Mouse (Mus musculus): ENCODE data around the gene Zfp991.
"Not testable (repeated sequence)": the region's sequence is repeated elsewhere in the genome, so short reads cannot be mapped to it uniquely, and the experiment has no call there.

The Zfp991 gene

GRCm38 (mm10) chr4:147181969-147182705 is 50.3 kb downstream of the Zfp991 start:
- DNase-seq (ENCODE audit: low read depth, low spot score): not testable (repeated sequence)

GRCm38 (mm10) chr4:147186824-147187223 is 55.0 kb downstream of the Zfp991 start:
- not testable (repeated sequence) for DNase-seq (ENCODE audit: low read depth, low spot score)

DNA sequence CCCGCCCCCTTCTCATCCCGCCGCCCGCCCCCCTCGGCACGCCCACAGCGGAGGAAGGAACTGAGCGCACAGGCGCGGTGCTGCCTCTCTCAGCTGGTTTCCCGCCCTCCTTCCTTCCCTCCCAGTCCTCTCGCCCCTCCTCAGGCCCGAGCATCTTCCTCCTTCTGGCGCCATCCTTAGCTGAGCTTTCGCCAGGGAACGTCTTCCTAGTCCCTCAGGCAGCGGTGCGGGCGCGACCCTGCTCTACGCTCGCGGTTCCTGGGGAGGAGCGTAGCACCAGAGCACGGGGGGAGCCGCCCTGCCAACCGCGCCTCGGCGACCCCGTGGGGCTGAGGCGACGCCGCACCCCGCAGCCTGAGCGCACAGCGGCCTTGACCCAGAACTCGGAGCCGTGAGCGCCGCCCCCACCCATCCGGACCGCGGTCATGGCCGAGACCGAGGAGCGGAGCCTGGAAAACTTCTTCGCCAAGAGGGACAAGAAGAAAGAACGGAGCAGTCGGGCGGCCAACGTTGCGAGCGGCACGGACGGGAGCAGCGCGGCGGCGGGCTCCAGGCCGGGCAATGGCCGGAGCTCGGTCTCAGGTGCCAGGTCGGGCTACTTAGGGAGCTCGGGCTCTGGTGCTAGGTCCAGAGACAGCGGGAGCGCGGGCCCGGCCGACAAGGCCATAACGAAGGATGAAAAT is 55.6 kb downstream of the Zfp991 start:
- not testable (repeated sequence) for DNase-seq (ENCODE audit: low read depth, low spot score)

GRCm38 (mm10) chr4:147195186-147195585 is 63.3 kb downstream of the Zfp991 start:
- DNase-seq (ENCODE audit: low read depth, low spot score): not testable (repeated sequence)

GRCm38 (mm10) chr4:147197210-147197609 is 65.4 kb downstream of the Zfp991 start:
- not testable (repeated sequence) for DNase-seq (ENCODE audit: low read depth, low spot score)

- not testable (repeated sequence) for DNase-seq (ENCODE audit: low read depth, low spot score)
These were observed 67.4 kb downstream of the Zfp991 start for GRCm38 (mm10) chr4:147199055-147199750.

DNA sequence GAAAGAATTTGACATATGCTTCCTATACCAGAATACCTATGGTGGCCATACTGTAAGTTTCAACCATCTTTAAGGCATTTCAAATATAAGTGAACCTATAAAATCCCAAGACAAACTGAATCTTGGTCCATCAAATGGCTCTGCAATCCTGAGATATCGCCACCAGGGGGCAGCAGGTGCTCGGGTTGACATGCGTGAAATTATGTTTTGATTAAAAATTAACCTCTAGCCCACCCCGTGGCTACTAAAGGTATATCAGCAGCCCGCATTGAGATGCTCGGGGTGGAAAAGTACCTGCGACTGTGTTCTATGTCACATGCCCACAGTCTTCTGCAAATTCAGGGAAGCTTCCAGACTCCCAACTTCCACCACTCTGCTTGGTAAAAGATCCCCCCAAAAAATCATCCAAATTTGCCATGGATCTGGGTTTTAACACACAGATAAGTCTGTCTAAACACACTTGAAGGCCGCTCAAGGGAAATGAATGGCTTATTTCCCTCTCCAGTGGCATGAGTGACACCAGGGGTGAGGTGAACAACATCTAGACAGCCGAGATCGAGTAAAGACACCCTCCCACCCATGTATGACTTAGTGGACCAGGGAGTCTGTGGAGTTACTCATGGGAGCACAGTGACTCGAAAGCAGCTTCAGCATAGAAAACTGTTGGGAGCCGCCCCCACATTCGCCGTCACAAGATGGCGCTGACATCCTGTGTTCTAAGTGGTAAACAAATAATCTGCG is 70.3 kb downstream of the Zfp991 start:
- DNase-seq (ENCODE audit: low read depth, low spot score): not testable (repeated sequence)

- not testable (repeated sequence) for DNase-seq (ENCODE audit: low read depth, low spot score)
These were observed 80.5 kb downstream of the Zfp991 start for GRCm38 (mm10) chr4:147212182-147212928.

DNA sequence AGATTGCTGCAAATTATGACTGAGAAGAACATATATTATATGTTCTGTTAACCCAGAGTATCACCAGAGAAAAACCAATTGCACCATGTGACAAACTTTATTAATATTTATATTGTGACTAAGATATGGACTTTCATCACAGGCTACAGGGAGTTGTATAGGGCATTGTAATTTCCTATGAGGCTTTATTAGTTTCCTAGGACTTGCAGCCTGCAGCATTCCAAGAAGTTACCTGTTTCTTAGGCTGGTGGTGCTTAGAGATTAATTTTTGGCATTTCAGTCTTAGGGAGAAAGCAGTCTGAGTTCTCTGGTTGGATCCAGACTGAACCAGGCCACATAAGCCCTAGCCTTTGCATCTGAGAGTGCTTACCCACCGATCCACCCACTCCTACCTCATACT is 82.4 kb downstream of the Zfp991 start:
- not testable (repeated sequence) for DNase-seq (ENCODE audit: low read depth, low spot score)

DNA sequence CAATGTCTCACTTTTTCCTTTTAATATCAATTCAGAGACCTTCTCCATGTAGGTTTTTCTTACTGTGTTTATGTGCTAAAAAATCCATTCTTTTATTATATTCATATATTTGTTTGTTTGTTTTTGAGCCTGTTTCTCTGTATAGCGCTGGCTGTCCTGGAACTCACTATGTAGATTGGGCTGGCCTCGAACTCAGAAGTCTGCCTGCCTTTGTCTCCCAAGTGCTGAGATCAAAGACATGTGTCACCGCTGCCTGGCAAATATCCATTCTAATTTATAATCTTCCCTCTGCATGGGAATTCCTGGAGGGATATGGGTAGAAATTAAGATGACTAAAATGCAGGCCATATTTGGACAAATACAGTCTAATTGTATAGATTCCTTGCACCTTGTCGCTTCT is 85.8 kb downstream of the Zfp991 start:
- not testable (repeated sequence) for DNase-seq (ENCODE audit: low read depth, low spot score)

DNA sequence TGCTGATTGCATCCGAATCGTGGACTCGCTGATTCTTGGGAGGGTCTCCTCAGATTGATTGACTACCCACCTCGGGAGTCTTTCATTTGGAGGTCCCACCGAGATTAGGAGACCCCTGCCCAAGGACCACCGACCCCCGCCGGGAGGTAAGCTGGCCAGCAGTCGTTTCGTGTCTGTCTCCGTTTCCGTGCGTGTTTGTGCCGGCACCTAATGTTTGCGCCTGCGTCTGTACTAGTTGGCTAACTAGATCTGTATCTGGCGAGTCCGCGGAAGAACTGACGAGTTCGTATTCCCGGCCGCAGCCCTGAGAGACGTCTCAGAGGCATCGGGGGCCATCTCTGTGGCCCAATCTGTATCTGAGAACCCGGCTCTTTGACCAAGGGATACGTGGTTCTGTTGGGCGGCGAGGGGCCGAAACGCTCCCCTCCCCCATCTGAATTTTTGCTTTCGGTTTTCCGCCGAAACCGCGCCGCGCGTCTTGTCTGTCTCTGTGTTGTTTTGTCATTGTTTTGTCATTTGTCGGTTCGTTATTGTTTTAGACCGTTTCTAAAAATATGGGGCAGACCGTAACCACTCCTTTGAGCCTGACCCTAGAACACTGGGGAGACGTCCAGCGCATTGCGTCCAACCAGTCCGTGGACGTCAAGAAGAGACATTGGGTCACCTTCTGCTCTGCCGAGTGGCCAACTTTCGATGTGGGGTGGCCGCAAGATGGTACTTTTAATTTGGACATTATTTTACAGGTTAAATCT is 87.7 kb downstream of the Zfp991 start:
- not testable (repeated sequence) for DNase-seq (ENCODE audit: low read depth, low spot score)

DNA sequence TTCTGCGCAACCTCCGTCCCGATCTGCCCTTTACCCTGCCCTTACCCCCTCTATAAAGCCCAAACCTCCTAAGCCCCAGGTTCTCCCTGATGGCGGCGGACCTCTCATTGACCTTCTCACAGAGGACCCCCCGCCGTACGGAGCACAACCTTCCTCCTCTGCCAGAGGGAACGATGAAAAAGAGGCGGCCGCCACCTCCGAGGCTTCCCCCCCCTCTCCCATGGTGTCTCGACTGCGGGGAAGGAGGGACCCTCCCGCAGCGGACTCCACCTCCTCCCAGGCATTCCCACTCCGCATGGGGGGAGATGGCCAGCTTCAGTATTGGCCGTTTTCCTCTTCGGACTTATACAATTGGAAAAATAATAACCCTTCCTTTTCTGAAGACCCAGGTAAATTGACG is 88.4 kb downstream of the Zfp991 start:
- not testable (repeated sequence) for DNase-seq (ENCODE audit: low read depth, low spot score)

DNA sequence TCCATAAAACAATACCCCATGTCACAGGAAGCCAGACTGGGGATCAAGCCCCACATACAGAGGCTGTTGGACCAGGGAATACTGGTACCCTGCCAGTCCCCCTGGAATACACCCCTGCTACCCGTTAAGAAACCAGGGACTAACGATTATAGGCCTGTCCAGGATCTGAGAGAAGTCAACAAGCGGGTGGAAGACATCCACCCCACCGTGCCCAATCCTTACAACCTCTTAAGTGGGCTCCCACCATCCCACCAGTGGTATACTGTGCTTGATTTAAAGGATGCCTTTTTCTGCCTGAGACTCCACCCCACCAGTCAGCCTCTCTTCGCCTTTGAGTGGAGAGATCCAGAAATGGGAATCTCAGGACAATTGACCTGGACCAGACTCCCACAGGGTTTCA is 90.2 kb downstream of the Zfp991 start:
- not testable (repeated sequence) for DNase-seq (ENCODE audit: low read depth, low spot score)

DNA sequence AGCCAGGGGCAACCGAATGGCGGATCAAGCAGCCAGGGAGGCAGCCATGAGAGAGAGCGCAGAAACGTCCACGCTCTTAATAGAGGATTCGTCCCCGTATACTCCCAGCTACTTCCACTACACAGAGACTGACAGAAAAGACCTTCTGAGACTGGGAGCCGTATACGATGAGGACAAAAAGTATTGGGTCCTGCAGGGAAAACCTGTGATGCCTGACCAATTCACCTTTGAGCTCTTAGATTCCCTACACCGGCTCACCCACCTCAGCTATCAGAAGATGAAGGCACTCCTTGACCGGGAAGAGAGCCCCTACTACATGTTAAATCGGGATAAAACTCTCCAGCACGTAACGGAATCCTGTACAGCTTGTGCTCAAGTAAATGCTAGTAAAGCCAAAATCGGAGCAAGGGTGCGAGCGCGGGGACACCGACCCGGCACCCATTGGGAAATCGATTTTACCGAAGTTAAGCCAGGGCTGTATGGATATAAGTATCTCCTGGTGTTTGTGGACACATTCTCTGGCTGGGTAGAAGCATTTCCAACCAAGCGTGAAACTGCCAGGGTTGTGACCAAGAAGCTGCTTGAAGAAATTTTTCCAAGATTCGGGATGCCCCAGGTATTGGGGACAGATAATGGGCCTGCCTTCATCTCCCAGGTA is 92.1 kb downstream of the Zfp991 start:
- not testable (repeated sequence) for DNase-seq (ENCODE audit: low read depth, low spot score)

GRCm38 (mm10) chr4:147225616-147226015 is 93.8 kb downstream of the Zfp991 start:
- DNase-seq (ENCODE audit: low read depth, low spot score): not testable (repeated sequence)

- DNase-seq (ENCODE audit: low read depth, low spot score): not testable (repeated sequence)
These were observed 98.2 kb downstream of the Zfp991 start for GRCm38 (mm10) chr4:147230026-147230425.
